Mouse (Mus musculus) kidney, adult 2 months (tissue): ENCODE measurements around the gene Rnf43. TPM values are rescaled to one million over a fixed set of nuclear protein-coding genes. Genes with fewer than 3 reads are reported as not detected.

ENCODE experiments used
- DNase-seq: peaks from one replicate; pipeline ENCODE4 v3.0.0; 2021
- H3K27ac ChIP-seq: fragments of 200-500 bp; 2 replicates; pipeline ENCODE4 v1.5.1; 2012; ENCODE audit warnings: low read depth, low read length, control low read depth, inconsistent platforms; ENCODE audit not compliant: insufficient read depth
- H3K27me3 ChIP-seq: fragments of 200-500 bp; replicated peaks from 2 replicates; pipeline ENCODE4 v1.6.1; 2012; ENCODE audit warnings: mild to moderate bottlenecking, moderate library complexity, low read length, inconsistent platforms; ENCODE audit not compliant: control insufficient read depth, insufficient read depth
- H3K36me3 ChIP-seq: fragments of 200-500 bp; 2 replicates; pipeline ENCODE4 v1.6.1; 2012; ENCODE audit warnings: mild to moderate bottlenecking, moderate library complexity, low read length, inconsistent platforms; ENCODE audit not compliant: control insufficient read depth, insufficient read depth
- H3K4me1 ChIP-seq: fragments of 200-500 bp; 2 replicates; pipeline ENCODE4 v1.6.1; 2011; ENCODE audit warnings: low read length; ENCODE audit not compliant: control insufficient read depth, insufficient read depth
- H3K4me3 ChIP-seq: fragments of 200-500 bp; 2 replicates; pipeline ENCODE4 v1.5.1; 2011; ENCODE audit warnings: mild to moderate bottlenecking, low read depth, low read length, control low read depth; ENCODE audit not compliant: insufficient read depth
- CTCF ChIP-seq: fragments of 200-500 bp; conservative IDR thresholded peaks from 2 replicates; pipeline ENCODE4 v1.5.1; 2011; ENCODE audit warnings: low read depth, mild to moderate bottlenecking, control low read depth, low read length, moderate library complexity, mixed read lengths; ENCODE audit not compliant: insufficient read depth, insufficient read length
- POLR2A ChIP-seq: fragments of 200-500 bp; IDR thresholded peaks from one replicate; pipeline ENCODE4 v1.6.1; 2011; ENCODE audit warnings: low read depth, low read length, control low read depth
- WGBS: fragments of 180-500 bp; shearing (Covaris S2); methylation state at CpG from one replicate; pipeline ENCODE4 v1.1.7; 2018; 5-methylcytosine and 5-hydroxymethylcytosine counted together
- polyA plus RNA-seq: library from polyadenylated mRNA; depleted of rRNA; stranded (reverse); fragments of >200 nt; gene quantifications from 2 replicates; pipeline ENCODE4 v1.2.3, GENCODE M21; 2012; rRNA removed

Gene Rnf43
- polyA plus RNA-seq, 1 experiment, result 4.0 TPM

GRCm38 (mm10) chr11:87780130-87780529 is 117.6 kb downstream of the Rnf43 start:
- TF ChIP-seq POLR2A (no peak), CTCF (no peak)
- 80% methylated on average over 8 of the region's 8 CpGs for WGBS
- Histone ChIP-seq H3K36me3 (no peaks in the 10 kb centered on the region), H3K27ac (no peak overlapping the region), H3K4me3 (no peak overlapping the region), H3K4me1 (no peaks in the 10 kb centered on the region), H3K27me3 (no peaks in the 10 kb centered on the region)
- DNase-seq, result no peak

Other genes starting within 250 kb of the Rnf43 start
- not detected in 2 replicates for gene Gm11492, start 96.1 kb upstream of the Rnf43 start, polyA plus RNA-seq
- gene Sept4, start 93.8 kb upstream of the Rnf43 start, polyA plus RNA-seq, result 36.6 and 43.1 TPM in 2 replicates
- gene Mtmr4, start 70.6 kb upstream of the Rnf43 start, polyA plus RNA-seq, result 26.0 and 29.3 TPM in 2 replicates
- 0.05 and 0.12 TPM in 2 replicates for gene Hsf5, start 45.6 kb upstream of the Rnf43 start, polyA plus RNA-seq
- 96.9 and 135 TPM in 2 replicates for gene Supt4a, start 74.8 kb downstream of the Rnf43 start, polyA plus RNA-seq
- gene Tspoap1, start 97.8 kb downstream of the Rnf43 start, polyA plus RNA-seq, result 3.1 and 4.2 TPM in 2 replicates
- 0.05 TPM in 1 of 2 replicates, not detected in the other for gene Mpo, start 130.9 kb downstream of the Rnf43 start, polyA plus RNA-seq
- gene Lpo, start 165.6 kb downstream of the Rnf43 start, polyA plus RNA-seq, result 0.22 and 0.50 TPM in 2 replicates
- gene Mks1, start 190.5 kb downstream of the Rnf43 start, polyA plus RNA-seq, result 9.6 and 11.3 TPM in 2 replicates
- gene Epx, start 212.8 kb downstream of the Rnf43 start, polyA plus RNA-seq, result not detected in 2 replicates
- gene Olfr462, start 229.5 kb downstream of the Rnf43 start, polyA plus RNA-seq, result not detected in 2 replicates
- not detected in 2 replicates for gene Olfr463, start 234.7 kb downstream of the Rnf43 start, polyA plus RNA-seq